Mouse (Mus musculus): ENCODE results near the gene Cd300lg. TPM values are rescaled to one million over a fixed set of nuclear protein-coding genes. Genes with fewer than 3 reads are reported as not detected.

The Cd300lg gene
- polyA plus RNA-seq, 1 experiment from 2014 or later = 0.27 TPM

- ATAC-seq (replicated peaks; ENCODE audit: low FRiP score) (no peak), DNase-seq (ENCODE audit: low spot score) (no peak)
- H3K9ac ChIP-seq (ENCODE audit: low read depth, low read length) = no peak overlapping the region
- H3K4me3 ChIP-seq (ENCODE audit: low read depth, low read length) = no peak overlapping the region
- WGBS = 29% methylated on average over 2 of the region's 2 CpGs
- peaks cover 8% of the 10 kb centered on the region; the same call in 1 of the 2 replicates for H3K27me3 ChIP-seq (replicated peaks; ENCODE audit: control insufficient read depth, insufficient read depth, low read length)
- H3K9me3 ChIP-seq (ENCODE audit: control insufficient read depth, low read length) = no peaks in the 10 kb centered on the region
- H3K36me3 ChIP-seq (ENCODE audit: control insufficient read depth, insufficient read depth, low read length) = no peaks in the 10 kb centered on the region
- H3K4me2 ChIP-seq = no peak overlapping the region
- no peak overlapping the region for H3K27ac ChIP-seq (ENCODE audit: low read depth, low read length)
- H3K4me1 ChIP-seq (replicated peaks; ENCODE audit: control insufficient read depth, insufficient read depth, low read length) = peaks cover 7% of the 10 kb centered on the region
Measured at GRCm38 (mm10) chr11:102068969-102069368, 27.7 kb downstream of the Cd300lg start.

- ATAC-seq (replicated peaks; ENCODE audit: low FRiP score) (no peak), DNase-seq (ENCODE audit: low spot score) (no peak)
- H3K4me2 ChIP-seq = no peak overlapping the region
- no peaks in the 10 kb centered on the region for H3K36me3 ChIP-seq (ENCODE audit: control insufficient read depth, insufficient read depth, low read length)
- no peak overlapping the region for H3K9ac ChIP-seq (ENCODE audit: low read depth, low read length)
- no peak overlapping the region for H3K4me3 ChIP-seq (ENCODE audit: low read depth, low read length)
- no peaks in the 10 kb centered on the region for H3K9me3 ChIP-seq (ENCODE audit: control insufficient read depth, low read length)
- H3K27me3 ChIP-seq (replicated peaks; ENCODE audit: control insufficient read depth, insufficient read depth, low read length) = peaks cover 8% of the 10 kb centered on the region; the same call in 1 of the 2 replicates
- H3K4me1 ChIP-seq (replicated peaks; ENCODE audit: control insufficient read depth, insufficient read depth, low read length) = peaks cover 7% of the 10 kb centered on the region
- WGBS = 55% methylated on average over 11 of the region's 11 CpGs
- no peak overlapping the region for H3K27ac ChIP-seq (ENCODE audit: low read depth, low read length)
Measured at GRCm38 (mm10) chr11:102069633-102070032, 28.3 kb downstream of the Cd300lg start.

GRCm38 (mm10) chr11:102070426-102070825 is 29.1 kb downstream of the Cd300lg start:
- peaks cover 7% of the 10 kb centered on the region for H3K4me1 ChIP-seq (replicated peaks; ENCODE audit: control insufficient read depth, insufficient read depth, low read length)
- peaks cover 8% of the 10 kb centered on the region; the same call in 1 of the 2 replicates for H3K27me3 ChIP-seq (replicated peaks; ENCODE audit: control insufficient read depth, insufficient read depth, low read length)
- no peak for DNase-seq (ENCODE audit: low spot score)
- 6% methylated on average over 13 of the region's 13 CpGs for WGBS
- H3K36me3 ChIP-seq (ENCODE audit: control insufficient read depth, insufficient read depth, low read length) = no peaks in the 10 kb centered on the region; the same call in 1 of the 2 replicates
- H3K4me2 ChIP-seq = no peak overlapping the region
- no peak for ATAC-seq (replicated peaks; ENCODE audit: low FRiP score)
- no peak overlapping the region for H3K4me3 ChIP-seq (ENCODE audit: low read depth, low read length)
- no peaks in the 10 kb centered on the region for H3K9me3 ChIP-seq (ENCODE audit: control insufficient read depth, low read length)
- H3K9ac ChIP-seq (ENCODE audit: low read depth, low read length) = no peak overlapping the region
- no peak overlapping the region for H3K27ac ChIP-seq (ENCODE audit: low read depth, low read length)

GRCm38 (mm10) chr11:102072729-102073128 is 31.4 kb downstream of the Cd300lg start:
- peaks cover 3% of the 10 kb centered on the region; the same call in 1 of the 2 replicates for H3K4me1 ChIP-seq (replicated peaks; ENCODE audit: control insufficient read depth, insufficient read depth, low read length)
- H3K4me2 ChIP-seq = no peak overlapping the region
- H3K9me3 ChIP-seq (ENCODE audit: control insufficient read depth, low read length) = no peaks in the 10 kb centered on the region
- H3K9ac ChIP-seq (ENCODE audit: low read depth, low read length) = no peak overlapping the region
- H3K36me3 ChIP-seq (ENCODE audit: control insufficient read depth, insufficient read depth, low read length) = no peaks in the 10 kb centered on the region; the same call in 1 of the 2 replicates
- ATAC-seq (replicated peaks; ENCODE audit: low FRiP score) (no peak), DNase-seq (ENCODE audit: low spot score) (no peak)
- H3K4me3 ChIP-seq (ENCODE audit: low read depth, low read length) = no peak overlapping the region
- WGBS = 47% methylated on average over 5 of the region's 5 CpGs
- no peak overlapping the region for H3K27ac ChIP-seq (ENCODE audit: low read depth, low read length)
- H3K27me3 ChIP-seq (replicated peaks; ENCODE audit: control insufficient read depth, insufficient read depth, low read length) = peaks cover 8% of the 10 kb centered on the region; the same call in 1 of the 2 replicates

GRCm38 (mm10) chr11:102073722-102074121 is 32.4 kb downstream of the Cd300lg start:
- Histone ChIP-seq H3K4me2 (no peak overlapping the region), H3K9ac (ENCODE audit: low read depth, low read length) (no peak overlapping the region), H3K4me3 (ENCODE audit: low read depth, low read length) (no peak overlapping the region), H3K27me3 (replicated peaks; ENCODE audit: control insufficient read depth, insufficient read depth, low read length) (peaks cover 8% of the 10 kb centered on the region; the same call in 1 of the 2 replicates), H3K27ac (ENCODE audit: low read depth, low read length) (no peak overlapping the region), H3K9me3 (ENCODE audit: control insufficient read depth, low read length) (no peaks in the 10 kb centered on the region), H3K36me3 (ENCODE audit: control insufficient read depth, insufficient read depth, low read length) (peaks cover 2% of the 10 kb centered on the region; the same call in 1 of the 2 replicates), H3K4me1 (replicated peaks; ENCODE audit: control insufficient read depth, insufficient read depth, low read length) (peaks cover 3% of the 10 kb centered on the region; the same call in 1 of the 2 replicates)
- no peak for DNase-seq (ENCODE audit: low spot score)
- ATAC-seq (replicated peaks; ENCODE audit: low FRiP score) = no peak
- WGBS = 86% methylated on average over 14 of the region's 14 CpGs

GRCm38 (mm10) chr11:102082322-102082721 is 41.0 kb downstream of the Cd300lg start:
- ATAC-seq (replicated peaks; ENCODE audit: low FRiP score) = peak; percentile 76
- Histone ChIP-seq H3K36me3 (ENCODE audit: control insufficient read depth, insufficient read depth, low read length) (peaks cover 6% of the 10 kb centered on the region; the same call in 1 of the 2 replicates), H3K4me1 (replicated peaks; ENCODE audit: control insufficient read depth, insufficient read depth, low read length) (peaks cover 23% of the 10 kb centered on the region)

GRCm38 (mm10) chr11:102083193-102083592 is 41.9 kb downstream of the Cd300lg start:
- WGBS = 65% methylated on average over 4 of the region's 4 CpGs
- H3K36me3 ChIP-seq (ENCODE audit: control insufficient read depth, insufficient read depth, low read length) = peaks cover 5% of the 10 kb centered on the region; the same call in 1 of the 2 replicates
- no peak overlapping the region for H3K27ac ChIP-seq (ENCODE audit: low read depth, low read length)
- no peaks in the 10 kb centered on the region for H3K9me3 ChIP-seq (ENCODE audit: control insufficient read depth, low read length)
- peak overlapping the region; percentile 79; the same call in 1 of the 2 replicates for H3K4me2 ChIP-seq
- H3K4me1 ChIP-seq (replicated peaks; ENCODE audit: control insufficient read depth, insufficient read depth, low read length) = peaks cover 23% of the 10 kb centered on the region
- H3K4me3 ChIP-seq (ENCODE audit: low read depth, low read length) = no peak overlapping the region
- peaks cover 14% of the 10 kb centered on the region; the same call in 1 of the 2 replicates for H3K27me3 ChIP-seq (replicated peaks; ENCODE audit: control insufficient read depth, insufficient read depth, low read length)
- ATAC-seq (replicated peaks; ENCODE audit: low FRiP score) (no peak), DNase-seq (ENCODE audit: low spot score) (no peak)
- no peak overlapping the region for H3K9ac ChIP-seq (ENCODE audit: low read depth, low read length)

More at GRCm38 (mm10) chr11:102082322-102082721, 41.0 kb downstream of the Cd300lg start:
- Histone ChIP-seq H3K9ac (ENCODE audit: low read depth, low read length) (0 out of 2 replicates have a peak overlapping the region, but pooled peaks have one; percentile 34), H3K9me3 (ENCODE audit: control insufficient read depth, low read length) (no peaks in the 10 kb centered on the region), H3K4me2 (peak overlapping the region; percentile 79), H3K27ac (ENCODE audit: low read depth, low read length) (no peak overlapping the region), H3K4me3 (ENCODE audit: low read depth, low read length) (peak overlapping the region; percentile 45), H3K27me3 (replicated peaks; ENCODE audit: control insufficient read depth, insufficient read depth, low read length) (peaks cover 14% of the 10 kb centered on the region; the same call in 1 of the 2 replicates)
- 0% methylated on average over 18 of the region's 18 CpGs for WGBS
- peak; percentile 78 for DNase-seq (ENCODE audit: low spot score)

- WGBS = 64% methylated on average over 6 of the region's 7 CpGs
- ATAC-seq (replicated peaks; ENCODE audit: low FRiP score) (no peak), DNase-seq (ENCODE audit: low spot score) (no peak)
- Histone ChIP-seq H3K4me2 (no peak overlapping the region), H3K27me3 (replicated peaks; ENCODE audit: control insufficient read depth, insufficient read depth, low read length) (peaks cover 14% of the 10 kb centered on the region; the same call in 1 of the 2 replicates), H3K27ac (ENCODE audit: low read depth, low read length) (no peak overlapping the region), H3K9ac (ENCODE audit: low read depth, low read length) (no peak overlapping the region), H3K4me3 (ENCODE audit: low read depth, low read length) (no peak overlapping the region), H3K4me1 (replicated peaks; ENCODE audit: control insufficient read depth, insufficient read depth, low read length) (peaks cover 23% of the 10 kb centered on the region), H3K9me3 (ENCODE audit: control insufficient read depth, low read length) (no peaks in the 10 kb centered on the region), H3K36me3 (ENCODE audit: control insufficient read depth, insufficient read depth, low read length) (0 out of 2 replicates have a peak, but pooled peaks cover 3% of the 10 kb centered on the region)
Measured at GRCm38 (mm10) chr11:102084159-102084558, 42.9 kb downstream of the Cd300lg start.

GRCm38 (mm10) chr11:102086331-102086730 is 45.0 kb downstream of the Cd300lg start:
- Histone ChIP-seq H3K4me1 (replicated peaks; ENCODE audit: control insufficient read depth, insufficient read depth, low read length) (peaks cover 28% of the 10 kb centered on the region), H3K9ac (ENCODE audit: low read depth, low read length) (no peak overlapping the region; the same call in 1 of the 2 replicates), H3K4me3 (ENCODE audit: low read depth, low read length) (peak overlapping the region; percentile 64; the same call in 1 of the 2 replicates), H3K27ac (ENCODE audit: low read depth, low read length) (no peak overlapping the region), H3K4me2 (peak overlapping the region; percentile 96), H3K36me3 (ENCODE audit: control insufficient read depth, insufficient read depth, low read length) (no peaks in the 10 kb centered on the region), H3K9me3 (ENCODE audit: control insufficient read depth, low read length) (no peaks in the 10 kb centered on the region), H3K27me3 (replicated peaks; ENCODE audit: control insufficient read depth, insufficient read depth, low read length) (peaks cover 10% of the 10 kb centered on the region; the same call in 1 of the 2 replicates)
- no peak for ATAC-seq (replicated peaks; ENCODE audit: low FRiP score)
- 23% methylated on average over 3 of the region's 3 CpGs for WGBS
- peak; percentile 31 for DNase-seq (ENCODE audit: low spot score)

All from liver, embryonic 11.5 days (tissue).